Mouse (Mus musculus) heart, embryonic 14.5 days (tissue): ENCODE results near the gene Cmip. TPM values are rescaled to one million over a fixed set of nuclear protein-coding genes. Genes with fewer than 3 reads are reported as not detected.

ENCODE experiments used
- microRNA-seq: library from miRNA; unstranded; fragments of <30 nt; microRNA quantifications from one replicate; pipeline ENCODE4, GENCODE M21; 2016
- polyA plus RNA-seq: library from polyadenylated mRNA; unstranded; fragments of >200 nt; fragmentation: Nextera tagmentation; extraction: Ambion mirVana; gene quantifications from 2 replicates; pipeline ENCODE4 v1.2.1, GENCODE M21; 2014

Gene Cmip
- polyA plus RNA-seq, 1 experiment from 2014 or later = 13.3 TPM

Small RNA genes within 50 kb of the gene (microRNA-seq; reads per million reads assigned to microRNA genes)
- gene Mir7077 (not detected), gene Mir7078 (not detected)

Other genes with a start within 250 kb of the Cmip start
- 0.14 TPM in 1 of 2 replicates, not detected in the other for gene Pkd1l2, start 174.6 kb upstream of the Cmip start, polyA plus RNA-seq
- not detected in 2 replicates for gene Bco1, start 161.2 kb upstream of the Cmip start, polyA plus RNA-seq
- gene Gan, start 98.9 kb upstream of the Cmip start, polyA plus RNA-seq = 1.0 and 1.3 TPM in 2 replicates
- gene Plcg2, start 241.2 kb downstream of the Cmip start, polyA plus RNA-seq = 5.0 and 5.2 TPM in 2 replicates